Mouse (Mus musculus): ENCODE measurements around the gene Tmem121.

The Tmem121 gene

DNA sequence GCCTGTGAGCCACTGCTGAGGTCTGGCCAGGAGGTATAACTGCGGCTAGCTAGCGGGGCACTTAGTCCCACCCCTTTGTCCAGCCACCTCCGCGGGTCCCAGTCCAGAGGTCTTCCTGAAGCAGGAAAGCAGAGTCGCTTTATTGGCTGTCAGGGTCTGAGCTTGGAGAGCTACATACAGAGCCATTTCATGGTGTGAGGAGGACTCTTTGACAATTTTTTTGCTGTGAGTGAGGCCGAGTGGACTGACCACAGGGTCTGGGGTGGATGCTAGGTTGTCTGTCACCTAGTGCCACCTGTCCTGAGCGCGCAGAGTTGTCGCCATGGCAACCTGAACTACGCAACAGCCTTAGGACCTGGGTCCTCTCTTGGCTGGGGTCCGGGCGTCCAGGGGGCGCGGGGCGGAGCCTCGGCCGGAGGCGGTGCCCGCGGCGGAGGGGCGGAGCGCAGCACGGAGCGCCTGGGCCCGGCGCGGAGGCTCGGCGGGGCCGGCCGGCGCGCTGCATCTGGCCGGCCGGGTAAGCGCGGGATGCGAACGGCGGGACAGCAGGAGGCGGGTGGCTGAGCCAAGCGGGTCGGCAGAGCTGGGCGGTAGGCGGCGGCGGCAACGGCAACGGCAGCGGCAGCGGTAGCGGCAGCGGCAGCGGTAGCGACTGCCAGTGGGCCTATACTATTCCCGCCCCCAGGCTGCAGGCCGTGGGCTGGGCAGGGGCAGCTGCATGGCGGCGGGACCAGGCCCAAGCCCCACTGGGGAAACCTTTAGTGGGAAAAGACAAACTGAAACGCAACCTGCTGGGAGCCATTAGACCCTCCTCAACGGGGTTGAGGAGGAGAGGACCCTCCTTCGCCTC lies at the start of gene Tmem121:
Tmem121 (plus strand) TSS at position 489 of the 850 bp plus-strand sequence.
- peak; percentile 69 for DNase-seq (ENCODE audit: low spot score)

DNA sequence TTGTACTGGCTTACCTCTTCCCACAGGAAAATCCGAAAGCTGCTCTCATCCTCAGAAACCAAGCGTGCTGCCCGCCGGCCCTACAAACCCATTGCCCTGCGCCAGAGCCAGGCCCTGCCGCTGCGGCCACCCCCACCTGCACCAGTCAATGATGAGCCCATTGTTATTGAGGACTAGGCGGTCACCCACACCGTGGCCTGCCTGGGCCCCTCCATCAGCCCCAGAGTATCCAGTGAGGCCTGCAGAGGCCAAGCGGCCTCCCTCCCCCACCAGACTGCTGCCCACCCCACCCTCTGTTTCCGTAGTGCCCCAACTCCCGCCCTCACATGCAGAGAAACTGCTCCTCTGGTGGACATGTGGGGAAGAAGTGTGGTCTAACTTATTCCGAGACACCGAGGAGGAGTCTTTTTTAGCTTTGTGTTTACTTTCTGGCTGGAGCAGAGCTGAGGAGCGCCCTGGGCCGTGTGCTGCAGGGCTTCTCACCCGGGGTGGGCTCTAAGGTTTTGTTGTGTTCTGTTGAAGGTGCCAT lies 49.2 kb upstream of the Tmem121 start:
- no peak for DNase-seq (ENCODE audit: low spot score)

DNA sequence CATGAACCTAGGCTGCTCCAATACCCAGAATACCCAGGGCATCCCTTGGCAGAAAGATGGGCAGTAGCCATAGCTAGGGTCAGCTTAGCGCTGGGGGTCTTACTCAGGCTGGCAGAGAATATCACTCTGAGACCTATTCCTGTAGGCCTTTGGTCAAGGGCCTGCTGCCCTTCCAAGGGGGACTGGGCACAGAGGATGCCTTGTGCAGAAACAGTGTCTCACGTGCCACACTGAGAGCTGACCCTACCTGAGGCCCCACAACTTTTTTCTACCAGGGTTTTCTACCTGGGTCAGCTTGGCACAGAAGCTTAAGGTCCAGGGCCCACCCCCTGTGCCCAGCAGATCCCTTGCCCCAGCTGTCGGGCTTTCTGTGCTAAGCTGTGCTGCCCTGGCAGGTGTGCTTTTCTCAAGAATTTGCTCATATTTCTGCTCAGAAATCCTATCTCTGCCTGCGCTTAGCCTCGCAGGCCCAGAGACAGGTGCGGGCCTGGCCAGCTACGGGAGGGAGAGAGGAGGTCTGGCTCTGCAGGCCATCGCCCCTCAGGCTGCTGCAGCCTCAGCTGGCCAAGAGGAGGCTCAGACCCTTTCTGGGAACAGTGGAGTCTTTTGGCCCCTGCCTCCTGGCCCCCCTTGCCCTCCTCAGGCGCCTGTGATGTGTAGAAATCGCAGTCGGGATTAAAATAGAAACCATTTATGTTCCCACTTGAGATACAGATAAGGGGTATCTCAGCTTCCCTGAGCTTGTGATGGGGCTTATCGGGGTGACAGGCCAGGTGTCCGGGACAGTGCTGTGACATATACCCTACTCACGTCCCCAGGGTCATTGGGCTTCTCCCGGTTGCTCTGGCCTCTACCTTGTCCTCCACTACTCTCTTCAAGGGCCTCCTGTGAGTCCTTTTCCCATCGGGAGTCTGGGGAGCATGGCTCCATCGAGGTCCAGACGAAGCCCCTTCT lies 48.2 kb upstream of the Tmem121 start:
- no peak for DNase-seq (ENCODE audit: low spot score)

DNA sequence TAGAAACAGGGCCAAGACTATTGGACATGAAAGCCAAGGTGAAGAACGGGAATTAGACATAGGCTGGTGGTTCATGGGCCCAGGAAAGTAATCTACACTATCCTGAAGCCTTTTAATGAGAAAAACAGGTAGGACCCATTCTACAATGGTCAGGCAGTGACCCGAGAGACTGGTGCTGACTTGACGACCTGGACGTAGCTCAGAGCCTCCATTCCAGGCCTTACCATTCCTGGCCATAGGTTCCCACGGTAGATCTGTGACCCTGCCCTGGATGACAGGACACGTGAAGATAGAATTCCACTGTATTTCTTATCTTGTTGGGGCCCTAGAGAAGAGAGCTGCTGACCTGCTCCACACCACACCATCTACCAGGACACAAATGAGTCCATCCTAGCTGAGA lies 47.4 kb upstream of the Tmem121 start:
- no peak for DNase-seq (ENCODE audit: low spot score)

DNA sequence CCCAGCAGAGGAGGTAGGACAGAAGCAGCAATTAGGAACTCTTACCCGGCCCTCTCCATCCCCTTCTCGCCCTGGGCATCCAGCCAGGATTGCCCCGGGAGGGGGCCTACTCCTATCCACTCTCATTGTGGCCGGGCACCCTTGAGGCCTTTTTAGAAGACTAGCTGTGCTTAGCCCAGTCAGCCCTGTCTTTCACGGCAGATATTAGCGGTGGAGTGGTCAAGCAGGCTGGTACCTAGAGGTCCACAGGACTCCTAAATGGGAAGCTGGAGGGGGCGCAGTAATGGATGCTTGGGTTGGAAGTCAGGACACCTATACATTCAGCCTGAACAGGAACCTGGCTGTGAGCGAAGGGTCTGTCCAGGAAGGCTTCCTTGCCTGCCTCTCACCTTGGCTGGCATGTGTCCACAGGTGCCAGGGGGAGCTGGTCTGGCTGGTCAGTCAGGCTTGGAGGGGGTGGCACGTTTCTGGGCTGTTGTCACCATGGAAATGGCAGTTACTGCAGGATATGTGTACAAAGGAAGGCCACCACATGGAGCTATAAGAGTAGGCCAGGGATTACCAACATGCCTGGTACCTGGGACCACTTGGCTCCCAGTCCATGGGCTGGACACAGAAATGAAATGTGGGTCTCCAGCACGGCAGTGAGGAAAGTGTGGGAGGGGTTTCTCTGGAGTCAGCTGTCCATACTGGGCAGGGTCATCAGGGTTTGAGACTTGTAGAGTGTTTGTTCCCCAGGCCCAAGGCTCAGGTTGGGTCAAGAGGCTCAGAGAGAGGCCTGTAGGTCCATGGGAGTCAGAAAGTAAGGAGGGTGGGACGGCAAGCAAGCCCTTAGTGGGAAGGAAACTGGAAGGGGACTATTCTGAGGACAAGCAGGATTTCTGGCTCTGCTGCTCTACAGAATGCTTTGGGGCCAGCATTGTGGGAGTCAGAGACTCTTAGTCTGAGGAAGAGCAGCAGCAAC lies 46.5 kb upstream of the Tmem121 start:
- no peak for DNase-seq (ENCODE audit: low spot score)

DNA sequence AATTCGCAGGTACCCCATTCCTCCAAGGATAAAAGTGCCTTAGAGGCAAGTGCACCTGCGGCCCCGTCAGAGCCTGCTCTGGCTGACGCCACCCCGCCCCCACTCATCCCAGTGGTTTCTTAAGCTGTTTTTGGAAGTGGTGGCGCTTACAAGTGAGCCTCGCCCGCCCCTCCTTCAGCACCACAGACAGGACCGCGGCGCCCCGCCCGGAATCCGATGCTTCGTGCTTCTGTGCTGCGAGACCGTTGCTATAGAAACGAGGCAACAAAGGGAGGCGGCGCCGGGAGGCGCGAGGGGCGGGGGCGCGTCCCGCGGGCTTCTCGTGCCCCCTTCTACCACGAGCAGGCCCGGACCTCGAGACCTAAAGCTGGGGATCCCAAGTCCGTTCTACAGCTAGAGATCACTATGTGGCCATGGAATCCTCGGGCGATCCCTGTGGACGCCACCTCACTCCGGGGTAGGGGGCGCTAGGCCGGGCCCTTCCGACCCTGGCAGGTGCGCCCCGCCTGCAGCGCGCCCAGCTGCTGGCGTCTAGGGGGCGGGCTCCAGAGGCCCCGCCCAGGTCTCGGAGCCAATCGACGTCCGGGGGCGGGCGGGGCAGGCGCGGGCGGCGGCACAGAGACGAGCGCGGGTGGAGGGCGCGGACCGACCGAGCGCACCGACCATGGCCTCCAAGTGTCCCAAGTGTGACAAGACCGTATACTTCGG lies 45.7 kb upstream of the Tmem121 start, which contains the start of gene Crip2:
Crip2 (plus strand) TSS at position 329 of the 708 bp plus-strand sequence.
- DNase-seq (ENCODE audit: low spot score), result peak; percentile 90

DNA sequence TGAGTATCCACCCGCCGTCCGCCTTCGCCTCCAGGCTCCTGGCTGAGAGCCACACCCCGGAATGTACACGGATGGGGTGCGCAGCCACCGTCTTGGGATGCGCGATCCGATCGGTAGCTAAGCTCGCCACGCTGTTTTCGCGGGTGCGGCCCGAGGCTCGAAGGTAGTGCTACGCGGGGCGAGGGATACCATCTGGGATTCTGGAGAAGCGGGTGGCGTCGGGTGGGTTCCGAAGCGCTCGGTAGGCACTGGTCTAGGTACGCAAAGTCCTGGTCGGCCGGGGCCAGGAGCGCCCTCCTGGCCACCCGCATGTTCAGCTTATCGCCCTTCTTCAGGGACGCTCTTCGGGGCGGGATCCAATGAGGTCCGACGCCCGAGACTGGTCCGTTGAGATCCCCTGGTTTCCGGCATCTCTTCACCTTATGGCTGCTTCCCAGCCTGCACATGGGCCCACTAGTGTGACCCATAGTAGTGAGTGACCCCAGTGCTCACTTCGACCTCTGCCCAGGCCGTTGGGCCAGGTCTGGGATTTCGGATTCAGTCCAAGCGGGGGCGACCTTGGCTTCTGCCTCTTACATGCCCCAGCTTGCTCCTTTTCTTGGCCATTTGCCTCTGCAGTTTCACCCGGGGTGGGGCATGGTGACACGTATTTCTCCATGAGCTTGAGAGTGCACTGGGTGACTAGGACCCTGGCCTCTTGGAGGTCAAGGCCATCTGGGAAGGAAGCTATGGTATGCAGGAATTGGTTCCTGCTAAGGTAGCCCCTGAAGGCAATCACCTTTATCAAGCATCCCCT lies 44.9 kb upstream of the Tmem121 start:
- DNase-seq (ENCODE audit: low spot score), result no peak

DNA sequence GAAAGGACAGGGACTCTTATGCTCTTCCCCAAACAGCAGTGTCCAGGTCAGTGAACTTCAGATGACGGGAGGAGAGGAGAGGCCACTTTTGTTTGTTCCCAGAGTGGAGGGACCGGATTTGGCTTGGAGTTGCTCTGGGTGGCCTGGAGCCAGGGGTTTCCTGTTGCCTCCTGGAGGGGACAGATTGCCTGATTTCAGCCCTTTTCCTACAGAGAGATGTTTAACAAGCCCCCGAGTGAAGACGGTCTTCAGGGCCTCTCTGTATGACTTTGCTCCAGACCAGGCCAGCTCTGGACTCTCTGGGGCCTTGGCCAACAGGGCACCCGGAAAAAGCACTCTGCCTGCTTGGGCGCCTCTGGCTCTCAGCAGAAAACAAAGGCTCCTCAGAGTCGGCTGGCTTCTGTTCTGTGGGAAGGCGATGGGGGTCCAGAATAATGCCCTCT lies 44.2 kb upstream of the Tmem121 start:
- no peak for DNase-seq (ENCODE audit: low spot score)

DNA sequence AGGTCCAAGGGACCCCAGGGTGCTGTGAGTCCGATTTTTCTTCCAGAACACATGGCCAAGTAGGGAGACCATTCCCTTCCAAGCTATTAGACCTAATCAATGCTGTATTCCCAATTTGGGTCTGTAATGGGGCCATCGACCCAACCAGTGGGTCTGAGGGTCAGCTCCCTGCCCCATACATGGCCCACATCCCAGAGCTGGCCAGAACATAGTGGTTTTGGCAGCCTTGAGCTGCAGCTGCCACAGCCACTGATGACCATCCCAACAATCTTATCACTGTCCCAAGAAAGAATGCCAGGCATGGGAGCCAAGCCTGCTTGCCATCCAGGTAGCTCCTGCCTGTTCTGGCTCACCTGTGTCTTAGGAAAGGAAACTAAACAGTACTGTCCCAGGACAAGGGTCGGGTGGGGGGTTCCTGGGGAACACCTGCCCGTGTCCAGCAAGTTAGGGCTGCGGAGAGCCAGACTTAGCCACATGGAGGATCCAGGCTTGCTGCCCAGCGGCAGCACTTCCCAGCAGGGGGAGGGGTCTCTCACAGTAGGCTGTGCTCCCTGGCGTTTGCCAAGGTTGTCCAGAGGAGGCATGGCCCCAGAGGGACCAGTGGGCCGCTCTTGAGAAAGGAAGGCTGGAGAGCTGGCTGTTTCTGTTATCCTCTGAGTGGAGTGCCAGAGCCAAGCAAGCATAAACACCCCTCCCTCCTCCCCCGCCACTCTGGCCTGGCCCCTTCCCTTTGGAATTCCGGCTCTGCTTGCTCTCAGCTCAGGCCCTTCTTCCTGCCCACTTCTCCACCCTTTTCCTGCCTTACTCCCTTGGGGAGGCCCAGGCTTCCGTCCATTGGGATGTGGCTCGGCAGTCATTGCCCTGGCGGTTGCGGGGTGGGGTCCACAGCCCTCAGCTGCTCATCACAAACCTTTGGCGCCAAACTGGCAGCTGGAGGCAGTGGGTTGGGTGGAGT lies 43.4 kb upstream of the Tmem121 start:
- peak; percentile 56 for DNase-seq (ENCODE audit: low spot score)

DNA sequence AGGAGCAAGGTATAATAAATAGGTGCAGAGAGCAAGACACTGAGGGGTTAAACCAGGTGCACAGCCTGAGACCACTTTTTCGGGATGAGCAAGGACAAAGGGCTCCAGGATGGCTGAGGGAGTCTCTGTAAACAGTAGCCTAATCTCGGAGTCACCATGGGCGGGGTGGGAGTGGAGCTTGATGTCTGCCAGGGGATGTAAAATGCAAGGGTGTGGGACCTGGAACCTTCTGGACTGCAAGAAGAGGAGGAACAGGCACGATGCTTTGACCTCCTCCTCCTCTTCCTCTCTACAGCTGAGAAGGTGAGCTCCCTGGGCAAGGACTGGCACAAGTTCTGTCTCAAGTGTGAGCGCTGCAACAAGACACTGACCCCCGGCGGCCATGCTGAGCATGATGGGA lies 42.6 kb upstream of the Tmem121 start:
- DNase-seq (ENCODE audit: low spot score), result no peak

DNA sequence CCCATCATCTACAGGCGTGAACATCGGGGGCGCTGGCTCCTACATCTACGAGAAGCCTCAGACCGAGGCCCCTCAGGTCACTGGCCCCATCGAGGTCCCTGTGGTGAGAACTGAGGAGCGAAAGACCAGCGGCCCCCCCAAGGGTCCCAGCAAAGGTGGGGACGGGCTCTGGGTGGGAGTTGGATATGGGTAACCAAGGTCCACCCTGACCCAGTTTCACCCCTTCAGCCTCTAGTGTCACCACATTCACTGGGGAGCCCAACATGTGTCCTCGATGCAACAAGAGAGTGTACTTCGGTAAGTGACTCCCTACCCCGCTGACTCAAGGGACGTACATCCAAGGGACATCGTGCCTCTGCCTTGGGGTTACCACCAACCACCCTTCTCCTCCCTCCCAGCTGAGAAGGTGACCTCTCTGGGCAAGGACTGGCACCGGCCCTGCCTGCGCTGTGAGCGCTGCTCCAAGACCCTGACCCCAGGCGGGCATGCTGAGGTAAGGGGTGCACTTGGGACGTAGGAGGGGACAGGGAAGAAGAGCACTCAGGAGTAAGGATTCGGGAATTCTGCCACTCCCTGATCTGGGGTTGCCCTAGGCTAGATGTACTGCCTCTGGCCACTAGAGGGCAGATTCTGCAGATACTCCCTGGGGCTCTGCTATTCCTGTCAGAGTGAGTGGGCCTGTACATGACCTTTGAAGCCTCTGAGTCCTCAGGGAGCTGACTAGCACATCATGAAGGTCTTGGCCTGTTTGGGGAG lies 41.6 kb upstream of the Tmem121 start:
- DNase-seq (ENCODE audit: low spot score), result peak; percentile 70

DNA sequence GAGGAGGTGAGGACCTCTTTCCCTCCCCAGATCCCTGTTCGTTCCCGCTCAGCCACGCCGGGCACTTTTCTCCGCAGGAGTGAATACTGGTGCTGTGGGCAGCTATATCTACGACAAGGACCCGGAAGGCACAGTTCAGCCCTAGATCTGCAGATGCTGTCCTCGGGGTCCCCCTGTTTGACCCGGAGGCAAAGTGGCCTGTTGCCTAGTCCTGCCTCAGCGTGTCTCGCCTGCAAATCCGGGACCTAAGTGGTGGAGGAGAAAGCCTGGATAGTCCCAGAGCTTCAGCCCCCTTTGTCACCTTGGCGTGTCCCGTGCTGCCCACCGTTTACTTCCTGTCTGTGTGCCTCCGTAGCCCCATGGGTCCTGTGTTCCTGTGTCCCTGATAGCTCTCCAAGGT lies 40.8 kb upstream of the Tmem121 start:
- DNase-seq (ENCODE audit: low spot score), result no peak

DNA sequence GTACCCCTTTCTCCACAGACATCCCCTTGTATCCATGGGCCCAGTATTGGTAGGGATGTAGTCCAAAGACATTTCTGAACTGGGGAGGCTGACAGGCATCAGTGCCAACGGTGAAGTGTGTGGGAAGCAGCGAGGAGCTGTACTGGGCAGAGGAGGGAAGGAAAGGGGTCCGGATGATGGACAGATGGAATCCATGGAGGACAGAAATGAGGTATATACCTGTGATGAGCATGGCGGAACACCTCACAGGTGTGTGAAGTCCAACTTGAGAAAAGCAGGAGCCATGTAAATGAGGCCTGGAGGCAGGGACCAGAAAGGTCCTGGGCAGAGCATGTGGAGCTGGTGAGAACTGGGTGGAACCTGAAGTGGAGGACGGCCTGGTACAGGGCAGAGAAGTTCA lies 40.1 kb upstream of the Tmem121 start:
- no peak for DNase-seq (ENCODE audit: low spot score)

DNA sequence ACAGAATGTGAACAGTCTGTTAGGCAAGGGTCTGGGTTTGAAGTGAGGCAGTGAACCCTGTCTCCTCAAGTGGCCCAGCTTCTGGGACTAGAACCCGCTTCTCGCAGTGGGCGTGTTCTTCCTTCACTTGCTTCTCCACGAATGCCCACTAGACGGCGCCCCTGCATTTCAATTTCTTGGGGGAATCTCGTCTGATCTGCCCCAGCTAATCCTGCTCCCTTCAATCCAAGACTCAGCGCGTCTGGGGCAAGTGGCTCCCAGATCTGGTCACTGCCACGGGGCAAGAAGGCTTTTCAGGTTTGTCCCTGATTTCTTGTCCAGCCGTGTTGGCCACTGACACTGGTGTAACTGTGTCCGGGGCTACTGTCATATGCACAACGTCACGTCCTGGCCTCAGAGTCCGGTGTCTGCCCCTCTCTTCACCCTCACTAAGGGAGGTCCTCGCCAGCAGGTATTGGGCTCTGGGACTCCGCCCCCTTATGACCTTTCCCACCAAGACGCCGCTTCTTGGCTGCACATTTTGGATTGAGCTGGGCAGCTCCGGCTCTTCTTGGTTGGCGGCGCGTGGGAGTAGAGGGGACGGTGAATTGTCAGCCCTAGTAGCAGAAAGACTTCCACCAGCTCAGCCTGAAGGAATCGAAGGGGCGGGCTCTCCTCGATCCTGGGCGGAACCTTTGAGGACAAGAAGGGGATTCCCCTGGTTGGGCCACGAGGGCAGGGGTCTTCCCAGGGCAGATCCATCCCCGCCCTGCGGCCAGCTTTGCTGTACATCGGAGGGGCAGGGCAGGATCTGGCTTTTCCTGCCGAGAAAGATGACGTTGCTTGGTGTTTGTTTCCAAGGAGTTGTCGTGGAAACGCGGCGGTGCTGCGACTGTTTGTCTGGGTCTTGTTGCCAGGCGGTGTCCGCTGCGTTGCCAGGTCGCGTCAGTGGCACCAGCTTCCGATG lies 39.3 kb upstream of the Tmem121 start, which contains the start of gene Crip1:
Crip1 (plus strand) TSS at position 205 of the 946 bp plus-strand sequence.
- peak; percentile 77 for DNase-seq (ENCODE audit: low spot score)

DNA sequence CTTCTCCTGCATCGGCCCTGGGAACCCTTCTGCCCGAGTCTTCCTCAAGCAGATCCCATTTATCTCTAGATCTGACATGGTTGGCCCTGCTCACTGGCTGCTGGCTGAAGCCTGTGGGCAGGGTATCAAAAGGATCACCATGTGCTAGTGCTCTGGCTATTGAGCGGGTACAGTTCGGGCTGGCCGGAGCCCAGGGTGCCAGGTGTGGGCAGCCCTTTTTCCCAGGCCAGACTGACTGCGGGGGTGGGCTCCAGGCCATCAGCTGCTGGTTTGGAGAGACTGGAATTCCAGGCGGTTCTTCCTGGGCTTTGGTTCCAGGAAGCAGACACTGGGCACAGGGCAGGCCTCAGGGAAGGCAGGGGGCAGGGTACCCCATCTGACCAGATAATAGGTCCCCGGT lies 38.2 kb upstream of the Tmem121 start:
- DNase-seq (ENCODE audit: low spot score), result no peak

DNA sequence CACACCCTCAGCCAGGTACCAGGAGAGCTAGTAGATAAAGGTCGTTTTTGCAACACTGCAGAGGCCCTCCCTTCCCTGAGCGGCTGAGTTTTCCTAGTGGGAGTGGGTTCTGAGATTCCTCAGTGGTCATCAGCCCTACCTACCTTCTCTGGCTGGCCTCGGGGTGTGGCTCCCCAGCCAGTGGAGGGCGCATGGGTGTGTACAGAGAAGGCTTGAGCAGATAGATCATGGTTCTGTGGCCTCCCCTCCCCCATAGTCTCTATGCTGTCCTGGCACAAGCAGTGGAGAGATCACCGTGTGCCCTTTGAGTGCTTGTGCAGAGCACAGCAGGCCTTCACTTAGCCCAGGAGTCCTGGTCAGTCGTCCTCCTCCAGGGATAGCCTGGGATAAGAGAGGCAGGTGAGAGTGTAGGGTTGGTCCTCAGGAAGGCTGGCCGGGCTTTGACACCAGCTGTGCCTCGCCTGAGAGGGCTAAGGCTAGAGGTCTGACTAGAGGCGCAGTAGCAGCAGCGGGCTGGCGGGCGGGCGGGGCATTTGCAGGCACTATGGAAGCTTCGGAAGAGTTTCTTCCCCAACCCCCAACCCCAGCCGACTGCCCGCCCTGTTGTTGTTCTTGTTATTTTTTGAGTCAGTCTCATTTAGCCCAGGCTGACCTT lies 37.2 kb upstream of the Tmem121 start:
- no peak for DNase-seq (ENCODE audit: low spot score)

Data from retina, embryonic 14.5 days (tissue).